Mouse (Mus musculus) inflammation-experienced regulatory T-cells, adult 6 months (primary cell): ENCODE data around the gene Fars2. TPM values are rescaled to one million over a fixed set of nuclear protein-coding genes. Genes with fewer than 3 reads are reported as not detected.
A peak's percentile ranks its signal among the peaks of the same experiment; 100 is the strongest.
"Not testable (repeated sequence)": the region's sequence is repeated elsewhere in the genome, so short reads cannot be mapped to it uniquely, and the experiment has no call there.

Experiments used
- ATAC-seq: one replicate; pipeline ENCODE4 v1.8.0; 2017
- polyA plus RNA-seq, 3 experiments: library from polyadenylated mRNA; unstranded; fragments of 100-300 nt; shearing (Covaris generic); gene quantifications; one replicate each; pipeline ENCODE4 v1.2.1; 2017

Gene Fars2
- polyA plus RNA-seq, 3 experiments from 2014 or later, result 23.4 to 41.3 (median 30.9) TPM

GRCm38 (mm10) chr13:36386074-36386473, 268.9 kb downstream of the Fars2 start:
- no peak for ATAC-seq

GRCm38 (mm10) chr13:36391936-36392335, 274.7 kb downstream of the Fars2 start:
- ATAC-seq, result no peak

- ATAC-seq, result no peak
Measured at GRCm38 (mm10) chr13:36392666-36393065, 275.5 kb downstream of the Fars2 start.

DNA sequence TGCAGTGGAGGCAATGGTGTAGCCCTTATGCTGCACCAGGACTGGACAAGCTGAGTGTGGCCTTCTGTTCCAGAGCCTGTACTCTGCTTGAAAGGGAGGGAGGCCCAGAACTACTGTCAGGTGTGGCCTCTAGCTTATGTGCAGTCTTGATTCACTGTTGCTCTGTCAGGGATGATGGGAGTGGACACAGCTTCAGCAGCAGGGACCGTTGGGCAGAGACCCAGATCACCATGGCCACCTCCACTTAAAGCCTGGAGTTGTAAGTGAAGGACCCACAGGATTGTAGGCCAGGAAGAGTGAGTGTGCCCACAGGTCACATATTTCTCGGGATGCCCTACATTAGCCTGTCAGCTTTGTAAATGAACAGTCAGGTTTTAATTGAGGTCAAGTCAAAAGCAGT, 283.8 kb downstream of the Fars2 start:
- no peak for ATAC-seq

GRCm38 (mm10) chr13:36413276-36413675, 296.1 kb downstream of the Fars2 start:
- ATAC-seq, result no peak

GRCm38 (mm10) chr13:36415176-36415575, 298.0 kb downstream of the Fars2 start:
- ATAC-seq, result no peak

- no peak for ATAC-seq
Measured at GRCm38 (mm10) chr13:36416546-36416945, 299.3 kb downstream of the Fars2 start.

DNA sequence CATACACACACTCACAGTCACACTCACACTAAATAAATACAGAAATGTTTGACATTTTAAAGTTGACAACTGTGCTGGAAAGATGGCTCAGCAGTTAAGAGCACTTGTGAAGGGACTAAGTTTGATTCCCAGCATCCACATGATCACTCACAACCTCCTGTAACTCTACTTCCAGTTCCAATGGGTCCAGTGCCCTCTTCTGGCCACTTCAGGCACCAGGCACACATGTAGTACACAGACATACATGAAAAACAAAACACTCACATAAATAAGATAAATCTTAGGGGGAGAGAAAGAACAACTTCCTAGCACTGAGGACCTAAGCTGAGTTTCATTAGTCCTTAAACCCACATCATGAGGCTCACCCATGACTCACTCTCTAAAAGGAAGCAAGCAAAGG, 302.1 kb downstream of the Fars2 start:
- no peak for ATAC-seq

GRCm38 (mm10) chr13:36422446-36422845, 305.2 kb downstream of the Fars2 start:
- no peak for ATAC-seq

- not testable (repeated sequence) for ATAC-seq
Measured at GRCm38 (mm10) chr13:36425824-36426705, 308.9 kb downstream of the Fars2 start.

- ATAC-seq, result no peak
Measured at GRCm38 (mm10) chr13:36429500-36430189, 312.4 kb downstream of the Fars2 start.

- no peak for ATAC-seq
Measured at GRCm38 (mm10) chr13:36430420-36431114, 313.4 kb downstream of the Fars2 start.

- ATAC-seq, result no peak
Measured at GRCm38 (mm10) chr13:36431974-36432518, 314.8 kb downstream of the Fars2 start.

- ATAC-seq, result no peak
Measured at GRCm38 (mm10) chr13:36444748-36445423, 327.7 kb downstream of the Fars2 start.

DNA sequence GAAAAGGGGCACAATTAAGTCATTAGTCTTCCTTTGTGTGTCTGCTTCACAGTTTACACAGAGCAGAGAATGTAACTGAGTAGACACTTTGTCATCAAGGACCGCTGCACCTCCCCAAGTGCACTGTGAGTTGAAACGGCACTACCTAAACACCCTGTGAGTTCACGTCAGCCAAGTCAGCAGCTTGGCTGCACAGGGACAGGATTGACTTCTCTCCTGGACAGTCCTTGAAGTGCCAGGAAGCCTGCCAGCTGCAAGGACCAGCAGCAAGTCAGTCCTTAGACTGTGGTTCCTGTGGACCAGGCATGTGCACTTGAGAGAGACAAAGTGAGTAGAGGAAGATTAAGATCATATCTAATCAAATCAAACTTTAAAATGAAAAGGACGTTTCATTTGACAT, 330.7 kb downstream of the Fars2 start:
- no peak for ATAC-seq

DNA sequence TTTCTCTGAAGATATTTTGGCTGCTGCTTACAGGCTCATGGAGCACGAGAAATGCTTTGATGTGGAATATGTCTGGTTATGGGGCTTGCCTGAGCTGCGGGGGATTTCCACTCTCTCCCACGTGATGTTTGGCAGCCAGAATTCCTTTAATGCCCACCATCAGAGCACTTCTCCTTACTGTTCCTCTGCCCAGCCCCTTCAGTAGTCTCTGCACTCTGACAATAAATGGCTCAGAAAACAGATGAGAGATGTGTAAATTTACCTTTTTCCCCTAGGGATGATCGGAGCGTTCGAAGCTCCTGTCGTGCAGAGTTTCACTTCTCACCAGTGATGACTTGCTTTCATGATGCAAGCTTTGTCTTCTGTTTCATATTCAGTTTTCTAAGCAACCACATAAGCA, 331.4 kb downstream of the Fars2 start:
- ATAC-seq, result peak; percentile 69

- ATAC-seq, result no peak
Measured at GRCm38 (mm10) chr13:36451437-36451836, 334.2 kb downstream of the Fars2 start.

DNA sequence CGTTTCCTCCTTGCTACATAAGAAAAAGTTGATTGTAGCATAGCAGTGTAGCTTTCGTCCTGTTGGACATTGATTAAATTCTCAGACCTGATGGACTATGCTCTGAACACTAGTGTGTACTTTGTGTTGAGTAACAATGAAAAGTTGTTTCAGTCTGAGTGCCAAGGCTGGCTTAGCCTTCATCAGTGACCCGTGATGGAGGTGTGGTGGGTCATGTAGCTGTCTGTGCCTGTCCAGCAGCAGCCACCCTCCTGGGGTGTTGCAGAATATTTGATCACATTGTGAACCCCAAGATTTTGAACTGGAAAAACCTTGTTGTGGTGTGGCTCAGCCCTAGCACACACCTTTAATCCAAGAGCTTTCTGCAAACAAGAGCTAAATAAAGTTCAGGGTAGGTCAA, 343.3 kb downstream of the Fars2 start:
- no peak for ATAC-seq

GRCm38 (mm10) chr13:36463669-36464068, 346.5 kb downstream of the Fars2 start:
- ATAC-seq, result no peak

GRCm38 (mm10) chr13:36466076-36466475, 348.9 kb downstream of the Fars2 start:
- not testable (repeated sequence) for ATAC-seq

GRCm38 (mm10) chr13:36466515-36466921, 349.3 kb downstream of the Fars2 start:
- no peak for ATAC-seq

DNA sequence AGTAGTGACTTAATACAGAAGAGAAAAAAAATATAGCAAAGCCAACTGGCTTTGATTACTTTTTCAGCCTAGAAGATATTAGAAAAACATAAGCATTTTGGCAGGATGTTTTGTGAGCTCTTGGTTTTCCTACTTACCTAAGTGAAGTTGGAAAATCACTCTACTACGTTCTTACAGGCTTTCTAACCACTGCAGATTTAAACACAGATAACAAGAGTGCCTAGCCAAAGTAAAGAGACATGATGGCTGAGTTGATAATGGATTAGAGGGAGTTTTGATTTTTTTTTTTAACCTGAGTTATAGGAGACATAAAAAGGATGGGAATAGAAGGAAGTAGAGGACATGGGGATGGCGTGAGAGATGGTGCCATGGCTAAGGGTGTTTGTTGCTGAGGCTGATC, 350.6 kb downstream of the Fars2 start:
- no peak for ATAC-seq
